Mouse (Mus musculus): ENCODE data around the gene Vmn2r50.
"Not testable (repeated sequence)": the region's sequence is repeated elsewhere in the genome, so short reads cannot be mapped to it uniquely, and the experiment has no call there.

The Vmn2r50 gene

DNA sequence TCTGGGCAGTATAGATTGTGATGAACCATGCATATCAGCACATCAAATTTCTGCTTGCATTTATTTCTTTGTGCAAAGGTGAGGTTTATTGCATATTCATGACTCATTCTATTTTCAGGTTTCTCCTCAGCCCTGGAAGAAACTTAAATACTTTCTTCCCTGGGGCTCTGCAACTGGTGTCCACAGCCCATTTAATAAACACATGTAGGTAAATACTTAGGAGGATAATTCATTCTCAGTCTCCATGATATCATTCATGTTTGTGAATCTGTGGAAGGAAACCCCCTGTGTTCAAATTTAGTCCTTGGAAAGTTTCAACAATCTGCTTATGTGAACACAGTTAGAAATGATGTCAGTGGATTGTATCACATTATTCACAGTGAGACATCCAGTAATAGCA lies at the start of gene Vmn2r50:
Gene Vmn2r50, minus strand, starts transcription at position 101 of the 400 bp plus-strand sequence.
- not testable (repeated sequence) for DNase-seq (ENCODE audit: low read depth, low spot score)

DNA sequence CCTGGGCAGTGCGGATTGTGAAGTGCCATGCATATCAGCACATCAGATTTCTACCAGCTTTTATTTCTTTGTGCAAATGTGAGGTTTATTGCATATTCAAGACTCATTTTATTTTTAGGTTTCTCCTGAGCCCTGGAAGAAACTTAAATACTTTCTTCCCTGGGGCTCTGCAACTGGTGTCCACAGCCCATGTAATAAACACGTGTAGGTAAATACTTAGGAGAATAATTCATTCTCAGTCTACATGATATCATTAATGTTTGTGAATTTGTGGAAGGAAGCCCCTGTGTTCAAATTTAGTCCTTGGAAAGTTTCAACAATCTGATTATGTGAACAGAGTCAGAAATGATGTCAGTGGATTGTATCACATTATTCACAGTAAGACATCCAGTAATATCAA lies 60.9 kb downstream of the Vmn2r50 start, which contains the start of gene Vmn2r49:
Gene Vmn2r49, minus strand, starts transcription at position 101 of the 400 bp plus-strand sequence.
- DNase-seq (ENCODE audit: low read depth, low spot score) = not testable (repeated sequence)

Data from WW6 (cell line).